Mouse (Mus musculus): ENCODE results near the gene Il27ra.

Gene Il27ra

GRCm38 (mm10) chr8:84065457-84066072 lies 23.2 kb upstream of the Il27ra start:
- DNase-seq, result no peak

- no peak for DNase-seq
These were observed 22.6 kb upstream of the Il27ra start, which contains the start of gene Gm10643 for GRCm38 (mm10) chr8:84065037-84065436. TSS of gene Gm10643 (minus strand) at chr8:84065137.

- no peak for DNase-seq
These were observed 21.6 kb upstream of the Il27ra start for GRCm38 (mm10) chr8:84063861-84064610.

- no peak for DNase-seq
These were observed 17.9 kb upstream of the Il27ra start for GRCm38 (mm10) chr8:84060245-84060644.

- DNase-seq, result no peak
These were observed 16.8 kb upstream of the Il27ra start for GRCm38 (mm10) chr8:84059226-84059625.

DNA sequence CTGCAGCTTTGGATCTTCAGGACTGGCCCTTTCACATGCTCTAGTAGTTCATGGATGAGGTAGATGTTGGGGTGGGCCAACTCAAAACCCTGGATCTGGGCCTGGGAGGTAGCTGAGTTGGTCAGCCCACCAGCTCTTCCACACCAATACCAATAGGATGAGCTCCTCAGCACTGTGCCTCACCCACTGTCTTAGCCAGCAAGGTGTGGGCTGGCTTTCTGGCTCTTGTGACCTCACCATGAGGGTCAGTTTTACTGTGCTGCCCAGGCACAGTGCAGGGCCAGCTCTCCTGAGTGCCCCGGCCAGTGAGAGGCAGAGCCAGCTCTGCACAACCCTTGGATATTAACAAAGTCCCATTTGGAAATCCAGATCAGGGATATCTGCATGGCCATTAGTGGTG lies 15.4 kb upstream of the Il27ra start:
- no peak for DNase-seq

- DNase-seq, result no peak
These were observed 10.8 kb upstream of the Il27ra start for GRCm38 (mm10) chr8:84053229-84053628.

- no peak for DNase-seq
These were observed 10.4 kb upstream of the Il27ra start for GRCm38 (mm10) chr8:84052746-84053145.

- no peak for DNase-seq
These were observed 5.8 kb upstream of the Il27ra start for GRCm38 (mm10) chr8:84048171-84048570.

- no peak for DNase-seq
These were observed 4.1 kb upstream of the Il27ra start for GRCm38 (mm10) chr8:84046505-84046904.

DNA sequence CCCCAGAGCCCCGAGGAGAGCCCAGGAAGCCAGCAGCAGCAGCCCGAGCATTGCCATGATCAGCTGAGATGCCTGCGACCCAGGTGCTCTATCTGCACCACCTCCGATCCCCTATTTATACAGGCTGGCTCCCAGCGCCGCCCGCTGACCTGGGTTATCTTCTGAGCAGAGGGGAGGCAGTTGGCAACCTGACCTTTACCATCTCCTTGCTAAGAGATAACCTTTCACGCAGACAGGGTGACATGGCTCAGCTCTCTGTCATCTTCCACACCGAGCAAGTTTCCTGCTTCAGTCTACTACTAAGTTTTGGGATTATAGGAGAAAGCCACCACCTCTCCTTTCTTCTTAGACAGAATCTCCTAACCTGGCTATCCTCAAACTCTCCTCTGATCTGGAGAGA lies 2.5 kb upstream of the Il27ra start, which contains the start of gene Rln3:
Gene Rln3, minus strand, starts transcription at position 101 of the 400 bp plus-strand sequence.
- DNase-seq, result no peak

DNA sequence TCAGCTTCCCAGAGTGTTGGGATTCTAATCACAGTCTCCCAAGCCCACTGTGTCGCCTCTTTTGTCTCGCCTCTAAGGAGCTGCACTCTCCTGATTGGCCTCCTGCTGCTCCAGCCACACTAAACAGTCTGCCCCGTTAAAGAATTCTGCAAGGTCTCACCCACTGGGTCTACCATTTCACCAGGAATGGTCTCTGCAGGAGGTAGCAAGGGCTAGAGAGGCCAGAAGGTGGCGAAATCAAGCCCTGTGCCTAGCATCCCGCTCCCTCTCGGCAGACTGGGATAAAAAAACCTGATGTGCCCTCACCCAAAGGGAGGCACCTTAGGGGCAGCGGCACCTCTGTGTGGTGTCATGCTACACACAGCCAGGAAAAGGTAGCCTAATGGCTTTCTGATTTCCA lies 1.7 kb upstream of the Il27ra start:
- DNase-seq, result no peak

DNA sequence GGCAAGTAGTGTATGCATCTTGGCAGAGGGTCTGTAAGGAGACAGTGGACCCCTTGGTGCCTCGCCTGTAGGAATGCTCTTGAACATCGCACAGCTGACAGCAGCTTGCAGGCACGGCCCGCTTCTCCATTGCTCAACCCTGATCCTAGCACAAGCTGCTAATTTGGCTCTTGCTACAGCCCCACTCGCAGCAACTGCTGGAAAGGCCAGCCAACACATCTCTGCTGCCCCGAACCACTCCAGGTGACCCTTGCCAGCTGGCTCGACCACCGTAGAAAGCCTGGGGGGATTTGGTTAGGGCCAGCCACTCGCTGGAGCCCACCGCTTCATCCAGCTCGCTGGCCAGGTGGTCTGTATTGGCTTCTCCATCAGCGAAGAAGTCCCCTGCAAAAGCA lies 556 bp upstream of the Il27ra start:
- DNase-seq, result no peak

DNA sequence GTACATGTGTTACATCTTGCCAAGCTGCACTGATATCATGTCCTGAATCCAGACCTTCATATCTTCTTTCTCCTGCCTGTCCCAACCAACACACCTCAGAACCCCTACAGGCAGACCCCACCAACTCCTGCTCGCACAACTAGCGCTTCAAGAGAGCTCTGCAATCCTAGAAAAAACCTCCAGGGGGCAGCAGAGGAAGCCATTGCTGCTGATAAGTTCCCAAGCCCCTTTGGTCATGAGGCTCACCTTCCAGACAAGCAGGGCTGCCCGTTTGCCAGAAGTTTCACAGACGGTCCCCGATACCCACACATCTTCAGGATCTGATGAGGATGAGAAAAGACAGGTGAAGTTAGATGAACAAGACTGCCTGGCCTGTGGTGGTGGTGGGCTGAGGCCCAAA lies 3.3 kb downstream of the Il27ra start:
- peak; percentile 51 for DNase-seq

DNA sequence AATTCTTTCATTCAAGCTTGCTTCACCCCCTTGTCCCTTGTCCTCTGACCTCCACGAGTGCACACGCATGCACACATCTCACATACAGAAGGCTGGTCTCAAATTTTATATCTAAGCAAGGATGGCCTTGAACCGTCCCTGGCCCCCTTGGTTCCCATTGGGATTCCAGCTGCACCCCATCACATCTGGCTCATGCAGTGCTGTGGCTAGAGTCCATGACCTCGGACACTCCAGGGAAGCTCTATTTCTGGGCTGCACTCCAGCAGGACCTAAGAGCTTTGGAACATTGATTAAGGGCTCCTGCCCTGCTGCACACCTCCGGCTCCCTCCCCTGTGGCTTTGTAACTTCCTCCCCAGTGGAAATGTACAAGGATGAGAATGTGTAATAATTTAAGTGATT lies 4.4 kb downstream of the Il27ra start:
- peak; percentile 26 for DNase-seq

- DNase-seq, result no peak
These were observed 9.6 kb downstream of the Il27ra start for GRCm38 (mm10) chr8:84032777-84033176.

DNA sequence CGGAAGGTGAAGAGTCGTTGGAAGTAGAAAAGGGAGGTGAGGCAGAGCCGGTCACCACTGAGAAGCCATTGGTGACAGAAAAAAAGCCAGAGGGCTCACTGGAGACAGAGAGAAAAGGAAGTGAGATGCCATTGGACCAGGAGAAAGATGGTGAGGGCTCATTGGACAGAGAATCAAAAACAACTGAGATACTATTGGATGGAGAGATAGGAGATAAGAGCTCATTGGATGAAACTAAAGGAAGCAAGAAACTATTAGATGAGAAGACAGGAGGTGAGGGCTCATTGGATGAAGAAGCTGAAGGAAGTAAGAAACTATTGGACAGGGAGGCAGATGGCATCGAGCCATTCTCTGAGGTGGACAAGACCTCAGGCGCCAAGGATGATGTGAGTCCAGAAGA lies 13.1 kb downstream of the Il27ra start:
- DNase-seq, result no peak

- no peak for DNase-seq
These were observed 14.9 kb downstream of the Il27ra start for GRCm38 (mm10) chr8:84027449-84027848.

DNA sequence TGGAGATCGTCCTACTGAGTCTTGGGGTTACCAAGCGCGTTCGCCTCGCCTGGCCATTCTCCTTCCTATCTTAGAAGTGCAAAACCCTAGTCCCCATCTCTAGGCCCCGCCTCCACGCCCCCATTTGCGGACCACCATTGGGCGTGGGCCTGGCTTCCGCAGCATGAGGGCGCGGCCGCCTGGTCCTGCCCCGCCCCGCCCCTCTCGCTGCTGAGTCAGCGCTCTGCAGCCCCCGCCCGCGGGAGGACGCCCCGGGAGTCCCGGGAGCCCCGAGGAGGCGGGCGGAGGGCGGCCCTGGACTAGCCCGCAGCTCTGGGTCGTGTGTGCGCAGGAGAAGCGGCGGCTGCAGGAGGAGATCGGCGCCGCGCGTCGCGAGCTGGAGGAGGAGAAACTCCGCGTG lies 16.5 kb downstream of the Il27ra start:
- DNase-seq, result no peak

DNA sequence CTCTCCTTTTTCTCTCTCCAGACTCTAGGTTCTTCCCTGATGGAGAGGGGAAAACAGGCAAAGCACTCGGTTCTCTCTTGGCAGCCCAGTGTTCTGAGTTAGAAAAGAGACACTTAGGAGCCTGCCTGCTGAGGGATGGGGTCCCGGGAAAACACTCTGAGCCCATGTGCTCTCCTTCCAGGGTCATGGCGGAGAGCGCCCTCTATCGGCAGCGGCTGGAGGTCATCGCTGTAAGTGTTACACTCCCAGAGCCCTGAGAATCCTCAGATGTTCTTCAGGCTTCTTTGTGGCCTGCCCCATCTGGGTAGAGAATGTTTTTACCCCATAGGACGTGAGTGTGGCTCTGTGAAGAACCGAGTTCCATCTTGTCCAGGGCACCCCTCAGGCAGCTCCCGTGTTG lies 18.2 kb downstream of the Il27ra start:
- DNase-seq, result peak; percentile 59

- DNase-seq, result peak; percentile 89
These were observed 18.8 kb downstream of the Il27ra start for GRCm38 (mm10) chr8:84023631-84024030.

DNA sequence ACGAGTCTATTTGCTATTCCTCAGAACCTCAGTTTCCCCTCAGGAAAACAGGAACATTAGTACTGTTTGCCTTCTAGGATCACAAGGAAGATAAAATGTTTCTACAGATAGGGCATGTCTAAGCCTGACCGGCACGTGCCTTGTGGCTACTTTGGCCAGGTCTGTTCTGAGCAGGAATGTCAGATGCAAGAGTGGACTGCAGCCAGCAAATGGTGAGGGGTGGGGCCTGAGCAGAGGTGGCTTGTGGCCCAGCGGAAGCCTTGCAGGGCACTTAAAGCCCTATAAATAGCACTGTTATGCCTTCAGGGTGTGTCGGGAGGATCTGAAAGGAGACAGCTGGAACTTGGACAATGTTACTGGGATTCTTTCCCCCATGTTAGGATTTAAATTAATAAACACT lies 19.3 kb downstream of the Il27ra start:
- DNase-seq, result peak; percentile 89

DNA sequence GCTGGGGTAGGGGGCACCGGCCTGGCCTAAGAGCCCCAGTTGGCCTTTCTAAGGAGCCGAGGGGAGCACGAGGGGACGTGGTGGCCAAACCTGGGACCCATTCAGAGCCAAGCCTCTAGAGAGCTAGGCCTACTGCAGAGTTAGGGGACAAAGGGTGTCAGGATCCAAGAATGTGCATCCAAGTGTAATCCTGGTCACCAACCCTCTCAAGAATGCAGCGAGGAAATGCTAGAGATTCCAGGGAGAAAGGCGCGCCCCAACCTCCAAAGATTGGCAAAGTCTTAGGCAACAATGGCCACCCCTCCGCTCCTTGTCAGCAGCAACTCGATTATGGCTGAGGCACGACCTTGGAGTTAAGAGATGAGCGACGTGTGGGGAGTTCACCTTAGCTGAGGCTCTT lies 20.8 kb downstream of the Il27ra start:
- peak; percentile 38 for DNase-seq

- peak; percentile 89 for DNase-seq
These were observed 21.3 kb downstream of the Il27ra start, which contains the start of gene Palm3 for GRCm38 (mm10) chr8:84021096-84021495. TSS of gene Palm3 (plus strand) at chr8:84021471.

DNA sequence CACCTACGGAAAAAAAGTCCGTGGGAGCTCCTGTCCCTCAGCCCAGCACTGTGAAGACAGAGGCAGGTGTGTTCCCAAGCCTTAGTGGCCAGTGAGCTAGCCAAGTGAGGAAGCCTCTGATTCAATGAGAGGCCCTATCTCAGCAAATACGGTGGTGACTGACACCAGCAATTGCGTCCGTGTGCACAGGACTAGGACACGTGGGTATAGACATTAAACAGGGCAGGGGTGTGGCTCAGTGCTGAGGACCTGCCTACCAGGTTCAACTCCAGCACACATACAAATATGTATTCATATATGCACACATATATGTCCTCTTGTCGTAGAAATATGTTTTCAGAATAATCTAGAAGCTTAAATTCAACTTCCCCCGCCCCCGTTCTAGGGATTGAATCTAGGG lies 22.7 kb downstream of the Il27ra start:
- no peak for DNase-seq

Data from kidney, adult 11 months (tissue).